Mouse (Mus musculus): Measurements from ENCODE around the gene Gm11444.

DNA sequence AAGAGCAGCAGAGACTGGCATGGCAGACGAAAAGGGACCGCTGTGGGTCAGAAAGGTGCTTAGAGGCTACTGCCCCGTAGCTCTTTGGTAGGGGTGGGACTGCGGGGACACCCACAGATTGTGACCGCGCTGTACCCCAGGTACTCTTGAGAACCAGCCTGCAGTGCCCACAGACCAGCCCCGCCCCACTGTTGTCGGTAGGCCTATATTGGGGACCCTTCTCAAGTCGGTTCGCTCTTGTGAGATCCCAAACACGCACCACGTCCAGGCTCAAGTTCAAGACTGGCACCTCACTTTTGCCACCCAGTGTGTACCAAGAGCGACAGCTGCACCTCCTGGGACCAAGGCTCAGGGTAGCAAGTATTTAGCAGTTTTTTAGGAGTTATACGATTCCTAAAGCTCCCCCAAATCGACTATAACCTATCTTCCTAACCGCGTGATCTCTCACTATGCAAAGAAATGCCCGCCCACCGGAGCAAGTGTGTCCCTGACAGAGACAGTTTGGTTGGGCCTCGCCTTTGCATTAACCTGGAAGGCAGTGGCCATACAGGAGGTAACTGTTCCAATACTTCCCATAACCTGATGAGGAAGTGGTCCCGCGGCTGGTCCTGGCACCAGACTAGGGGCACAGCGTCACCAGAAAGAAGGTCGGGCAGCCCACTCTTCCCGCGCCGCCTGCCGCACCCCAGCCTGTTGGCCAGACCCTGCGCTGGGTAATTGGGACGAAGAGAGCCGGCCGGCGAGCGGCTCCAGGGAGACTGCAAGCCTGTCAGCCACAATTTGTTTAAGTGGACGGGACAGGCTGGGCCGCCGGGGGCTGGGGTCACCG, 21.2 kb downstream of the Gm11444 start:
- TF ChIP-seq CTCF (IDR thresholded peaks at IDR 0.05; ENCODE audit: low read depth) (no peak), EP300 (IDR thresholded peaks at IDR 0.05; ENCODE audit: low read depth) (no peak)

Measured in liver, postnatal 0 days (tissue).